Mouse (Mus musculus) forebrain, embryonic 16.5 days (tissue): ENCODE results near the gene Plin3. TPM values are rescaled to one million over a fixed set of nuclear protein-coding genes. Genes with fewer than 3 reads are reported as not detected.

Experiments used
- ATAC-seq: fragments of 200-750 bp; cut with Nextera tagmentation; 2 replicates; pipeline ENCODE4 v1.8.0; 2017; ENCODE audit warnings: mild to moderate bottlenecking, moderate library complexity
- H3K27ac ChIP-seq: fragments of 300-500 bp; sonication (generic); 2 replicates; pipeline ENCODE4 v1.5.1; 2014; ENCODE audit warnings: low read length, control low read depth
- H3K27me3 ChIP-seq: fragments of 300-500 bp; sonication (generic); replicated peaks from 2 replicates; pipeline ENCODE4 v1.6.1; 2014; ENCODE audit warnings: low read length; ENCODE audit not compliant: control insufficient read depth, insufficient read depth
- H3K36me3 ChIP-seq: fragments of 300-500 bp; sonication (generic); 2 replicates; pipeline ENCODE4 v1.6.1; 2014; ENCODE audit not compliant: control insufficient read depth, insufficient read depth
- H3K4me1 ChIP-seq: fragments of 300-500 bp; sonication (generic); replicated peaks from 2 replicates; pipeline ENCODE4 v1.6.1; 2014; ENCODE audit warnings: low read length; ENCODE audit not compliant: control insufficient read depth, insufficient read depth
- H3K4me2 ChIP-seq: fragments of 300-500 bp; sonication (generic); 2 replicates; pipeline ENCODE4 v1.6.1; 2014; ENCODE audit warnings: mild to moderate bottlenecking, low read length, control low read depth
- H3K4me3 ChIP-seq: fragments of 300-500 bp; sonication (generic); replicated peaks from 2 replicates; pipeline ENCODE4 v1.5.1; 2014; ENCODE audit warnings: mild to moderate bottlenecking, low read length, control low read depth
- H3K9ac ChIP-seq: fragments of 300-500 bp; sonication (generic); replicated peaks from 2 replicates; pipeline ENCODE4 v1.6.1; 2014; ENCODE audit warnings: low read depth, low read length, control low read depth
- H3K9me3 ChIP-seq: fragments of 300-500 bp; sonication (generic); 2 replicates; pipeline ENCODE4 v1.6.1; 2016; ENCODE audit warnings: low read length; ENCODE audit not compliant: control insufficient read depth
- WGBS: fragments of 180-500 bp; shearing (Covaris S2); extraction: QIAGEN DNeasy Blood & Tissue Kit; methylation state at CpG from one replicate; pipeline ENCODE4 v1.1.7; 2014; 5-methylcytosine and 5-hydroxymethylcytosine counted together
- polyA plus RNA-seq: library from polyadenylated mRNA; unstranded; fragments of >200 nt; fragmentation: Nextera tagmentation; extraction: Ambion mirVana; gene quantifications from 2 replicates; pipeline ENCODE4 v1.2.1, GENCODE M21; 2015

Plin3 gene
- polyA plus RNA-seq, 1 experiment from 2014 or later = 9.3 TPM

DNA sequence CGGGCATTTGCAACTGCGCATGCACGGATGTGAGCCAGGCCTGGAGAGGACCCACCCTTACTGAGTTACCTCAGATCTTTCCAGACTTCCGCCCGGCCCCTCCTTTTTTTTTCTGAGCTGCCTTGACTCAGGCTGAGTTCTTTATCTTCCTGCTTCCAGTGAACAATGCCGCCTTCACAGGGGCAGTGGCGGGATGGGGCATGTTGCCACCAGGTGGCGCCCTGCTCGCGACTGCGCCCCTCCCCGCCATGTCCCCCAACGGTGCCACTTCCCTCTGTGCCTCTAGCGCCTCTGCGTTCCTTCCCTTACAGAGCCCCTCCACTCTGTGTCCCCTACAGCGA is 1.5 kb downstream of the Plin3 start:
- Histone ChIP-seq H3K4me3 (peak overlapping the region; percentile 8), H3K27ac (peak overlapping the region; percentile 16; the same call in 1 of the 2 replicates), H3K4me1 (peaks cover 11% of the 10 kb centered on the region), H3K36me3 (no peaks in the 10 kb centered on the region), H3K4me2 (peak overlapping the region; percentile 20), H3K9ac (peak overlapping the region; percentile 12; the same call in 1 of the 2 replicates), H3K27me3 (no peaks in the 10 kb centered on the region), H3K9me3 (no peaks in the 10 kb centered on the region)
- WGBS = under 1% methylated on average over 16 of the region's 16 CpGs
- ATAC-seq = peak; percentile 82

DNA sequence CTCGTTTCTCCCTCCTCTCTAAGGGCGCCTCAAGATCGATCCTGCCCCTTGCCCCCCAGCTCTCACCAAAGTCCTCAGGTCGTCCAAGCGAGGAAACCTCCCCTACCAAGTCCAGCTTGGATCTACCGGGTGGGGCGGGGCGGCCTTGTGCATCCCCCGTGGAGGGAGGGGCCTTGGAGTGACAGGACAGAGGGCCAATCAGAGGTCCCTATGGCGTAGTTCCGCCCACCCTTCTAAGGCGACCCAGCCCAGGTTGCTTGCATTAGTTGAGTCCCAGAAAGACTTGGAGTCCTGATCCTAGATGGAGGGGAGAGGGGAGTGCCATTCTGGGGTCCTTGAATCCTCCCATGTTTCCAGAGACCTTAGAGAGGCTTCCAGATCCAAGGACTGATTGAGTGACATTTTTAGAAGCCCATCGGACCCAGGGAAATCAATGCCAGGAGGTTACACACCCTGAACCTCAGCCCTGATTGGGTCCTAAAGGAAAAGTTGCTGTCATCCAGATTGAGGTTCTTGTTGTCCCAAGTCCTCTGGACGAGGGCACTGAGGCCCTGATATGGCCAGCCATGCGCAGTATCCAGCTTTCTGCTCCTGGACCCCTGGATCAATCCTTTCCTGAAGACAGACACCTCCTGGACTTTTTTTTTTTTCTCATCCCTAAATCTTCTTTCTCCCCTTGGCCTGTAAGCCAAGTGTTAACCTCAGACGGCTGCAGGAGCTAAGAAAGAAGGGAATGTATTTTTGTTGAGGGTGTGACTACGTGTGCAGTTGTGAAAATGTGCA is 2.1 kb downstream of the Plin3 start:
- WGBS = 5% methylated on average over 17 of the region's 17 CpGs
- no peaks in the 10 kb centered on the region for H3K9me3 ChIP-seq
- peak; percentile 64 for ATAC-seq
- H3K4me2 ChIP-seq = peak overlapping the region; percentile 20
- H3K36me3 ChIP-seq = no peaks in the 10 kb centered on the region
- no peak overlapping the region for H3K27ac ChIP-seq
- H3K27me3 ChIP-seq = no peaks in the 10 kb centered on the region
- H3K4me3 ChIP-seq = peak overlapping the region; percentile 26
- H3K4me1 ChIP-seq = peaks cover 11% of the 10 kb centered on the region
- peak overlapping the region; percentile 33; the same call in 1 of the 2 replicates for H3K9ac ChIP-seq

DNA sequence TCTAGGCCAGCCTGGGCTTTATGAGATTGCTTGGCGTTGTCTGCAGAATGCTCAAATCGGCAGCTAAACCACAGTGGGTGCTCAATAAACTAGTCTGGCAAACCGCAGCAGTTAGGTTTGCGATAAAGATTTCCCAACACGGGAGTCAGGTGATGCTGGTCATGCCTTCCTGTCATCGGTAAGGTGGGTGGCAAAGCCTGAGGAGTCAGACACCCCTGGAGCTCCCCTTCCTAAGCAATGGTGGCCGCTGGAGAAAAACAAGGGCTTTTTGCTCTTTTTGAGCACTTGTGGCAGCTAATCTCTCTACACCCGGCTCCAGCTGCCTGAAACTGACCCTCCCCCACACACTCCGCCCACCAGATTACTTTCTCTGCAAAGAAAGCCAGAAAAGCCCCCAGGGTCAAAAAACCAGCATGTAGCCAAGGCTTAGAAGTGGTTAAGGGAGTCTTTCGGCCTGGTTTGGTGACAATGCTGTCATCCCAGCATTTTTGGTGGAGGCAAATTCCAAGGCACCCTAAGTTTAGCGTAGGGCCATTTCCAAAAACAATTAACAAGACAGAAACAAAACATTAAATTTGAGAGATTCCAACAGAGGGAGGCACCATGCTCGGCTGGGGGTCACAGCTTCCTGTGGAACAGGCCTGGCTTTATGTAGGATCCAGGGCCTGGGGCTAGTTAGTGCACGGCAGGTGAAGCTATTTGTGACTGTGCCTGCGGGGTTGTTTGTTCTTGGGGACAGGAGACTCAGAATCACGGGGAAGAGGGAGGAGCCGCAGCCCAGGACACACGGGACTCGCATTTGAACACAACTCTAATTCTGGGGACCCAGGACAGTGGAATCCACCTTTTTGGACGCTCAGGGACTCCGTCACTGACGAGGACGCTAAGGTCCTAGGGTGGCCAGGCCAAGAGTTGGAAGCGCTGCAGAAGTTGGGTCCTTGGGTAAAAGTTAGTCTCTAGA is 3.0 kb downstream of the Plin3 start:
- WGBS = 5% methylated on average over 23 of the region's 23 CpGs
- Histone ChIP-seq H3K27me3 (no peaks in the 10 kb centered on the region), H3K27ac (peak overlapping the region; percentile 26; the same call in 1 of the 2 replicates), H3K36me3 (no peaks in the 10 kb centered on the region), H3K4me2 (peak overlapping the region; percentile 20), H3K4me1 (peaks cover 11% of the 10 kb centered on the region), H3K4me3 (peak overlapping the region; percentile 26), H3K9ac (peak overlapping the region; percentile 33; the same call in 1 of the 2 replicates), H3K9me3 (no peaks in the 10 kb centered on the region)
- ATAC-seq = no peak

DNA sequence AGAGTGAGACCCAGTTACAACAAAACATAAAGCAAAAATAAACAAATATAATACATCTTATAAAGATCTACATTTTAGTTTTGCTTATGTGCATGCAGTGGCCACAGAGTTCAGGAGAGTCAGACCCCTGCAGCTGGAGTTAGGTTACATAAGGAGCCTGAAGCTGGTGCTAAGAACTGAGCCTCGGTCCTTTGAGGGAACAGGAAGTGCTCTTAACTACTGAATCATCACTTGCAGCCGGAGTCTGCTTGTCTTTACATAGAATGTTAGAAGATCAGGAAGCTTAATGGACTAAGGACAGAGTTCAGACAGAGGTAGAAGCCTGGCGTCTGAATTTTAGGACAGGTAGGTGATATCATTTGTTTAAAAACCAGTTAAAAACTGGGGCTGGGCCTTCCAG is 3.8 kb downstream of the Plin3 start:
- Histone ChIP-seq H3K4me1 (peaks cover 11% of the 10 kb centered on the region), H3K27me3 (no peaks in the 10 kb centered on the region), H3K4me2 (no peak overlapping the region), H3K36me3 (no peaks in the 10 kb centered on the region), H3K9ac (no peak overlapping the region), H3K9me3 (no peaks in the 10 kb centered on the region), H3K27ac (no peak overlapping the region), H3K4me3 (no peak overlapping the region)
- ATAC-seq = no peak
- WGBS = 38% methylated on average over 3 of the region's 3 CpGs

DNA sequence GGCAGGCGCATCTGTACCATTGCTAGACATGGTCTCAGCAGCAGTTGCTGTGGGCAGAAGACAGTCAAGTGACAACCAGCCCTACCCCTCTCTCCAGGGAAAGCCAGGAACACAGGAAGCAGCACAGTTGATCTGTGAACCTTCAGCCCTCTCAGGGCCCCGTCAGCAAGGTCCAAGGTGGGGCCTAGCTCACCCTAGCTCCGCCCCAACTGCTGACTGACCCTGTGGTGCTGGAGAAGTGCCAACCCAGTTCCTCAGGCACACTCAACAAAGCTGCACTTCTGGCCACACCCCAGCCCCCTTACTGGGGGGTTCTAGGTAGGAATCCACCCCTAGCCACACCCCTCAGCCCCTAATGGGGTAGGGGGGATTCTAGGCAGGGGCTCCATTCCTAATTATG is 4.8 kb downstream of the Plin3 start:
- Histone ChIP-seq H3K4me1 (peaks cover 11% of the 10 kb centered on the region), H3K9me3 (no peaks in the 10 kb centered on the region), H3K9ac (no peak overlapping the region), H3K36me3 (no peaks in the 10 kb centered on the region), H3K4me3 (no peak overlapping the region), H3K27ac (no peak overlapping the region), H3K4me2 (no peak overlapping the region), H3K27me3 (no peaks in the 10 kb centered on the region)
- no peak for ATAC-seq
- 58% methylated on average over 3 of the region's 3 CpGs for whole genome bisulfite sequencing

DNA sequence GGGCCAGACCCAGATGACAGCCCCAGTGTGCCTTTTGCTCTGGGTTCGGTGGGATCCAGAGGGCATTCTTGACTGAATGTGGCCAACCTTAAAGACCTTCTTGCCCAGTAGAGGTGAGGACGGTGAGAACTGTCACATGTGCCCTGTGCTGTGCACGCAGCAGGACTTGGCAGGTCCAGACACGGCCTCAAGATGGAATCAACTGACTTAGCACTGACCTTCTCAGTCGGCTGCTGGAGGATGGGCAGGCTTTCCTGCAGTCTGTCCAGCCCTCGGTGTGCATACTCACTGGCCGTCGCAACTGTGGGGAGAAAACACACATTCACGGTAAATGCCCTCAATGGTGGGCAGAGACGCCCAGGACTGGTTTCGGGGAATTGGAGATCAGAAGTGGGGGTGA is 6.7 kb downstream of the Plin3 start:
- Histone ChIP-seq H3K4me3 (no peak overlapping the region), H3K27ac (no peak overlapping the region), H3K27me3 (no peaks in the 10 kb centered on the region), H3K4me1 (peaks cover 11% of the 10 kb centered on the region), H3K4me2 (no peak overlapping the region), H3K9ac (no peak overlapping the region), H3K9me3 (no peaks in the 10 kb centered on the region), H3K36me3 (no peaks in the 10 kb centered on the region)
- ATAC-seq = no peak
- WGBS = 96% methylated on average over 11 of the region's 11 CpGs

DNA sequence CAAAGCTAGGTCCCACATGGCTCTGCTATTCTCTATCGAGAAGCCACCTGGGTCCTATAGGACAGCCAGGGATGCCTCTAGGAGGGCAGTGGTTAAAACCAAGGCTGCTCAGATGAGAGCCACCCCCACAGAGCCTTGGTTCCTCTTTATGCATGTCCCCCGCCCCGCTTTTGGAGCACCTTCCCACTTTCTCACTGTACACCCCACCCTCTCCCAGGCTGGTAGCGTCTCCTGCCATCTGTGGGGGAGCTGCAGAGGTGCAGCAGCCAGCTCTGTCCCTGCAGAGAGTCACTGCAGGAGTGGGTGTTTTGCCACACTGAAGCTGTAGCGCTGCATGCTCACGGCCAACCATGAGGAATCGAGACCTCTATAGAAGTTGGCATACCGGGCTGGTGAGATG is 9.4 kb downstream of the Plin3 start:
- no peaks in the 10 kb centered on the region for H3K4me1 ChIP-seq

DNA sequence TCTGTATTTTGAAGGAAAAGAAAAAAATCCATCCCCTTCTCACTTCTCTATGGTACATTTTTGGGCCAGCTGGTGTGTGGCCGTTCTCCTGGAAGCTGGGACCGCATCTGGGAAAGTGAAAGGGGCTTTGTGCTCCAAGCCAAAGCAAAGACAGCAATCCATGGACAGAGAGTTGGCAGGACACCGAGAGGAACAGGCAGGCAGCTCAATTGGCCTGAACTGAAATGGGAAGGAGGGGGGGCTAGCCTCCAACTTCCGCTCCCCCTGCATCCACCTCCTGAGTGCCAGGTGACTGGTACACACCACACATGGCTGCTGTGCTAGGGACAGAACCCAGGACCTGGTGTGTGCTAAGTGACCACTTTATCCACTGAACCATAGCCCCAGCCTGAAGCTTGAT is 9.9 kb downstream of the Plin3 start:
- H3K4me1 ChIP-seq = no peaks in the 10 kb centered on the region
- no peak overlapping the region for H3K4me2 ChIP-seq
- no peak for ATAC-seq
- H3K9me3 ChIP-seq = no peaks in the 10 kb centered on the region
- no peak overlapping the region for H3K4me3 ChIP-seq
- no peaks in the 10 kb centered on the region for H3K27me3 ChIP-seq
- WGBS = 69% methylated on average over 4 of the region's 4 CpGs
- H3K36me3 ChIP-seq = no peaks in the 10 kb centered on the region
- no peak overlapping the region for H3K9ac ChIP-seq
- no peak overlapping the region for H3K27ac ChIP-seq

More for the DNA sequence above, 9.4 kb downstream of the Plin3 start:
- no peak overlapping the region for H3K9ac ChIP-seq
- ATAC-seq = no peak
- H3K9me3 ChIP-seq = no peaks in the 10 kb centered on the region
- H3K4me2 ChIP-seq = no peak overlapping the region
- H3K4me3 ChIP-seq = no peak overlapping the region
- 90% methylated on average over 8 of the region's 8 CpGs for WGBS
- no peaks in the 10 kb centered on the region for H3K36me3 ChIP-seq
- no peaks in the 10 kb centered on the region for H3K27me3 ChIP-seq
- H3K27ac ChIP-seq = no peak overlapping the region

DNA sequence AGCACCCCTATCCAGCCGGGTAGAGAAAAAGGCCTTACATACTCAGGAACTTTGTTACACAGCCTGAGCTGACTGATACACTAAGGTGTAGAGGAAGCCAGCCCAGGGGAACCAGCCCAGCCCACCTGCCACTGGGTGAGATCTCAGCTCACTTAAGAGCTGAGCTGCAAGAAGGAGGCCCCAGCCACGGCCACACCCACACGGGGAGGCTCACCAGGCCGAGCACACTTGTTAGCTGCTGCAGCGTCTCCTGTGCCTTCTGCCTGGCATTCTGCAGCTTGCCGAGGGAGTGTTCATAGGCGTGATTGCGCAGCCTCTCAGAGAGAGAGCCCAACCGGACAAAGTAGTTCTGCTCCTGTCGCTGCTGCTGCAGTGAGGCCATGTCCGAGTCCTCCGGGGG is 11.5 kb downstream of the Plin3 start:
- no peak for ATAC-seq
- Histone ChIP-seq H3K27ac (no peak overlapping the region), H3K9ac (no peak overlapping the region), H3K36me3 (no peaks in the 10 kb centered on the region), H3K27me3 (no peaks in the 10 kb centered on the region), H3K4me3 (no peak overlapping the region), H3K4me2 (no peak overlapping the region), H3K4me1 (peaks cover 8% of the 10 kb centered on the region), H3K9me3 (no peaks in the 10 kb centered on the region)
- WGBS = 91% methylated on average over 12 of the region's 12 CpGs
